Mouse (Mus musculus): ENCODE measurements around the gene Mmp23. TPM values are rescaled to one million over a fixed set of nuclear protein-coding genes. Genes with fewer than 3 reads are reported as not detected.
"Not testable (repeated sequence)": the region's sequence is repeated elsewhere in the genome, so short reads cannot be mapped to it uniquely, and the experiment has no call there.

Mmp23 gene
- polyA plus RNA-seq, 1 experiment from 2014 or later: 2.7 TPM

DNA sequence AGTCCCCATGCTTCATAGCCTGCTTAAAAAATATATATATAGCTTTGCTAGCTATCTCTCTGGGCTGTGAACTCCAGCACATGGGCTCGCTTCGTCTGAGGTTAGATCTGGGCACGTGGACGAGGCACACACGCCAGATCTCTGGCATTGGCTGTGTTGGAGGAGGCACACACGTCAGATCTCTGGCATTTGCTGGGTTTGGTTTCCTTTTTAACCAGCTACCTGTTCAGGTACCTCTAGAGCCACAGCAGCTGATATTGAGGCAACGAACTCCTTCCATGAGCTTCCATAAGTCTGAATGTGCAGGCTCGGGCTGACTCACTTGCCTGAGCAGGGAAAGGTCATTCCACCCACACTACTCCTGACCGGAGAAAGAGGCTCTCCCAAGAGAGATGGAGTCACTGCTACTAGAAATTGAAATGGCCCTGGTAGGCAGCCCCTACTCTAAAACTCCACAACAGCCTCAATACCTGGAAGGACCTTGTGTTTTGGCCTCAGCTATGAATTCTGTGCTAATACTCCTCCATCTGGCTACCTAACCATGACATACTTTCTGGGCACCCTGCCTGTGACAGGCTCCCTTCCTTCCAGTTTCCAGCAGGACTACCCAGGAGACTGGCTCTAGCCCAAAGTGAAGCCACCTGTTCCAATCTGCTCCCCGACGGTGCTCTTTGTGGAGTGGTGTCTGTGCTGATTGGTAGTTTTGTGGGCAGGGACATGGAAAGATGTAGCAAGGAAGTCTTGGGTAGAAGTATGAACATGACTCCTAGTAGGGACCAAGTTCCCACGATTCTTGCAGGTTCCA, 37.6 kb upstream of the Mmp23 start:
- ATAC-seq (replicated peaks; ENCODE audit: low FRiP score) (no peak), DNase-seq (ENCODE audit: low spot score) (no peak)
- Histone ChIP-seq H3K4me1 (replicated peaks; ENCODE audit: control insufficient read depth, insufficient read depth, low read length) (0 out of 2 replicates have a peak, but pooled peaks cover 2% of the 10 kb centered on the region), H3K36me3 (ENCODE audit: control insufficient read depth, insufficient read depth, low read length) (no peaks in the 10 kb centered on the region), H3K9me3 (ENCODE audit: control insufficient read depth, low read length) (no peaks in the 10 kb centered on the region), H3K9ac (ENCODE audit: low read length) (no peak overlapping the region), H3K27me3 (ENCODE audit: control insufficient read depth, insufficient read depth, low read length) (peaks cover 6% of the 10 kb centered on the region; the same call in 1 of the 2 replicates), H3K4me3 (ENCODE audit: low read depth, low read length) (no peak overlapping the region), H3K27ac (ENCODE audit: low read depth, low read length) (no peak overlapping the region), H3K4me2 (ENCODE audit: low read depth, low read length, severe bottlenecking) (no peak overlapping the region)
- 86% methylated on average over 12 of the region's 12 CpGs for WGBS

DNA sequence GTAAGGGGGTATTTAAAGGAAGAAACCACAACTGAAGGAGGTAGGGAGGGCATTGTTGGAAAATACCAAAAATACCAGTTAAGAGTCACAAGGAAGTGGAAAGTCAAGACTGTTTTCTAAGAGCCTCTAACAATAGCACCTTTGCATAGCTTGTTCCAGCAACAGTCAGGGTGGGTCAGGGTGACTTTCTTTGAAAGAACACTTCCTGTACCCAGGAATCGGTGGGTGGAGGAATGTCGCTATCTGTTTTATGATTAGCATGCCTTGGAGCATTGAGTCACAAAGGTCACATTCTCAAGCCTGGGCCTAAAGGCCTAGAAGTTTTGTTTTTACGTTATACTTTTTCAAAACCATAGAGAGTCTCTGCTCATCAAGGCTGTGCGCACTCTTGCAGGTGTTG, 34.6 kb upstream of the Mmp23 start:
- H3K4me2 ChIP-seq (ENCODE audit: low read depth, low read length, severe bottlenecking); H3K9me3 ChIP-seq (ENCODE audit: control insufficient read depth, low read length); H3K4me1 ChIP-seq (replicated peaks; ENCODE audit: control insufficient read depth, insufficient read depth, low read length); H3K4me3 ChIP-seq (ENCODE audit: low read depth, low read length); H3K27ac ChIP-seq (ENCODE audit: low read depth, low read length); H3K27me3 ChIP-seq (ENCODE audit: control insufficient read depth, insufficient read depth, low read length); ATAC-seq (replicated peaks; ENCODE audit: low FRiP score); H3K9ac ChIP-seq (ENCODE audit: low read length); H3K36me3 ChIP-seq (ENCODE audit: control insufficient read depth, insufficient read depth, low read length); DNase-seq (ENCODE audit: low spot score): not testable (repeated sequence)
- 83% methylated on average over 4 of the region's 4 CpGs for WGBS

DNA sequence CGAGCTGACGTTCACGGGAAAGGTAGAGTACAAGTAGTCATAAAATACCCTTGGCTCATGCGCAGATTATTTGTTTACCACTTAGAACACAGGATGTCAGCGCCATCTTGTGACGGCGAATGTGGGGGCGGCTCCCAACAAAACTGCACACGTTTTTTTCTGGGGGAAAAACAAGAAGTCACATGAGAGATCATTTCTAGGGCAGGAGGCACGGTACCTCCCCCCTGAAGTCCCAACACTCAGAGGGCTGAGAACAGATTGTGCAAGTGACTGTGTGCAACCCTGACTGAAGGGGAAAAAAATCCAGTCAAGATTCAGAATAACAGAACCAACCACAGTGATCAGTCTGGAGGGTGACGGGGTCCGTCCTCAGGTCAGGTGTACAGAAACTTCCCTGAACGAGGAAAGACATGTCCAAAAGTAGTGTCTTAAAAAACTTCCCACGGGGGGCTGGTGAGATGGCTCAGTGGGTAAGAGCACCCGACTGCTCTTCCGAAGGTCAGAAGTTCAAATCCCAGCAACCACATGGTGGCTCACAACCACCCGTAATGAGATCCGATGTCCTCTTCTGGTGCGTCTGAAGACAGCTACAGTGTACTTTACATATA, 30.6 kb upstream of the Mmp23 start:
- ATAC-seq (replicated peaks; ENCODE audit: low FRiP score); H3K9me3 ChIP-seq (ENCODE audit: control insufficient read depth, low read length); H3K27me3 ChIP-seq (ENCODE audit: control insufficient read depth, insufficient read depth, low read length); H3K36me3 ChIP-seq (ENCODE audit: control insufficient read depth, insufficient read depth, low read length); H3K9ac ChIP-seq (ENCODE audit: low read length); H3K4me2 ChIP-seq (ENCODE audit: low read depth, low read length, severe bottlenecking); H3K4me1 ChIP-seq (replicated peaks; ENCODE audit: control insufficient read depth, insufficient read depth, low read length); H3K27ac ChIP-seq (ENCODE audit: low read depth, low read length); DNase-seq (ENCODE audit: low spot score); H3K4me3 ChIP-seq (ENCODE audit: low read depth, low read length): not testable (repeated sequence)
- 92% methylated on average over 16 of the region's 19 CpGs for WGBS

DNA sequence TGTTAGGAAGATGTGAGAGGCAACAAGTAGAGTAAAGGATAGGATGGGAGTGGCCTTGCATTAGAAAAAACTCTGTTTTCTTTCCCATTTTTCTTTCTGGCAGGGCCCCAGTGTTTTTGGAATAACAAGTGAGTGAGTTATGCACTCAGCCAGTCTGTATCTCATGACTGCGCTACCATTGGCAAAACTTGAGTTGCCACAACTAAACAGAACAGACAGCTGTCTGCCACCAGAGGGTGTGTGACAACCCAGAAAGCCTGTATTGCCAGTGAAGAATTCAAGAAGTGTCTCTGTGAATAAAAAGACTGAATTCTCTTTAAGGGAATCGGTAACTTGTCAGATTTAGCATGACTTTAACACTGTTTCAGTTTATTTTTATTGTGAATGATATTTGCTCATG, 22.8 kb upstream of the Mmp23 start:
- 85% methylated on average over 2 of the region's 2 CpGs for WGBS
- Histone ChIP-seq H3K9me3 (ENCODE audit: control insufficient read depth, low read length) (no peaks in the 10 kb centered on the region), H3K9ac (ENCODE audit: low read length) (no peak overlapping the region), H3K4me2 (ENCODE audit: low read depth, low read length, severe bottlenecking) (no peak overlapping the region), H3K27ac (ENCODE audit: low read depth, low read length) (no peak overlapping the region), H3K27me3 (ENCODE audit: control insufficient read depth, insufficient read depth, low read length) (no peaks in the 10 kb centered on the region), H3K4me3 (ENCODE audit: low read depth, low read length) (no peak overlapping the region), H3K4me1 (replicated peaks; ENCODE audit: control insufficient read depth, insufficient read depth, low read length) (no peaks in the 10 kb centered on the region), H3K36me3 (ENCODE audit: control insufficient read depth, insufficient read depth, low read length) (no peaks in the 10 kb centered on the region)
- ATAC-seq (replicated peaks; ENCODE audit: low FRiP score) (no peak), DNase-seq (ENCODE audit: low spot score) (no peak)

DNA sequence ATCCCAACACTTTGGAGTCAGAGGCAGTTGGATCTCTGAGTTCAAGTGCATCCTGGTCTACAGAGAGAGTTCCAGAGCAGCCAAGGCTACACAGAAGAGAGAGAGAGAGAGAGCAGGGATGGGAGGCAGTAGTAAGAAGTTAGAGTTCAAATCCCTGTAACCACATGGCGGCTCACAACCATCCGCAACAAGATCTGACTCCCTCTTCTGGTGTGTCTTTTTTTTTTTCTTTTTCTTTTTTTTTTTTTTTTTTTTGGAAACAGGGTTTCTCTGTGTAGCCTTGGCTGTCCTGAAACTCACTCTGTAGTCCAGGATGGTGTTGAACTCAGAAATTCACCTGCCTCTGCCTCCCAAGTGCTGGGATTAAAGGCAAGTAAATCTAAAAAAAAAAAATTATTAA, 18.9 kb upstream of the Mmp23 start:
- 66% methylated on average over 2 of the region's 2 CpGs for WGBS
- DNase-seq (ENCODE audit: low spot score): no peak
- H3K36me3 ChIP-seq (ENCODE audit: control insufficient read depth, insufficient read depth, low read length): no peaks in the 10 kb centered on the region
- no peaks in the 10 kb centered on the region; the same call in 1 of the 2 replicates for H3K4me1 ChIP-seq (replicated peaks; ENCODE audit: control insufficient read depth, insufficient read depth, low read length)
- no peaks in the 10 kb centered on the region for H3K9me3 ChIP-seq (ENCODE audit: control insufficient read depth, low read length)
- ATAC-seq (replicated peaks; ENCODE audit: low FRiP score): no peak
- H3K4me2 ChIP-seq (ENCODE audit: low read depth, low read length, severe bottlenecking): no peak overlapping the region
- no peak overlapping the region for H3K9ac ChIP-seq (ENCODE audit: low read length)
- no peaks in the 10 kb centered on the region for H3K27me3 ChIP-seq (ENCODE audit: control insufficient read depth, insufficient read depth, low read length)
- H3K27ac ChIP-seq (ENCODE audit: low read depth, low read length): no peak overlapping the region
- H3K4me3 ChIP-seq (ENCODE audit: low read depth, low read length): no peak overlapping the region

DNA sequence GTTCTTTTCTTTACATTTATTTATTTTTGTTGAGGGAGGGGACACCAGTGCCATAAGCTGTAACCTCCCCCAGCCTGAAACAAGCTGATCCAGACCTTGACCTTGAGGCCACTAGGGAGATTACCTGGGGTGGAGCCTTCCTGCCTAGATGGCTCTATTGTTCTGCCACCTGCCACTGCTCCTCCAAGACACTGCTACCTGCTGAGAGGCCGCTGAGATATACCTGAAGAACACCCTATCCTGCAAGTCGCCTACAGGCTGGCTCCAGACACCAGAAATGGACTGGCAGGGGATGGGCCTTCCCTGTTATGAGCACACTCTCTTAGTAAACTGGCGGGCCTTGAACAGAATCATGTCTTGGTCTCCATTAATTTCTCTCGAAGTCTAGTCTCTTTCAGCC, 17.1 kb upstream of the Mmp23 start:
- H3K27ac ChIP-seq (ENCODE audit: low read depth, low read length); H3K9ac ChIP-seq (ENCODE audit: low read length); H3K36me3 ChIP-seq (ENCODE audit: control insufficient read depth, insufficient read depth, low read length); H3K27me3 ChIP-seq (ENCODE audit: control insufficient read depth, insufficient read depth, low read length); DNase-seq (ENCODE audit: low spot score); H3K4me1 ChIP-seq (replicated peaks; ENCODE audit: control insufficient read depth, insufficient read depth, low read length); ATAC-seq (replicated peaks; ENCODE audit: low FRiP score); H3K4me2 ChIP-seq (ENCODE audit: low read depth, low read length, severe bottlenecking); H3K9me3 ChIP-seq (ENCODE audit: control insufficient read depth, low read length); H3K4me3 ChIP-seq (ENCODE audit: low read depth, low read length): not testable (repeated sequence)
- WGBS: 59% methylated on average over 4 of the region's 4 CpGs

DNA sequence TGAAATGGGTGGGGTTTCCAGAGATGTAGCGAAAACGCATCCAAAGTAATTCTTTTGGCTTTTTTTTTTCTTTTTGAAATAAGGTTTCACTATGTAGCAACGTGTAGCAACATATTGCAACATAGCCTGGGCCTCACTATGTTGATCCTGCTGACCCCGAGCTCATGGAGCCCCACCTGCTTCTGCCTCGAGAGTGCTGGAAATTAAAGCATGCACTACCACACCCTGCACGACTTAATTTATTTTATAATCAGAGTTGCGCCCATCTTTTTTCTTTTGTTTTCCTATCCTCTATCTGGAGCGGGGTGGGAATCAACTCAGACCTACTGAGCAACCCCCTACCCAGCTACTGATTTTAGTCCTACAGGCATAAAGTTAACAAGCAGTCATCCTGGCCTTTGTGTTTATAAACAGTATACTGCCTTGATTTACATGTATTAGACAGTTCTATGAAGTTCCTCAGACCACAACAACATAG, 16.5 kb upstream of the Mmp23 start:
- no peaks in the 10 kb centered on the region for H3K36me3 ChIP-seq (ENCODE audit: control insufficient read depth, insufficient read depth, low read length)
- H3K4me2 ChIP-seq (ENCODE audit: low read depth, low read length, severe bottlenecking): peak overlapping the region; percentile 91
- no peak overlapping the region for H3K27ac ChIP-seq (ENCODE audit: low read depth, low read length)
- 0 out of 2 replicates have a peak overlapping the region, but pooled peaks have one; percentile 35 for H3K9ac ChIP-seq (ENCODE audit: low read length)
- peak overlapping the region; percentile 79 for H3K4me3 ChIP-seq (ENCODE audit: low read depth, low read length)
- H3K27me3 ChIP-seq (ENCODE audit: control insufficient read depth, insufficient read depth, low read length): no peaks in the 10 kb centered on the region
- H3K4me1 ChIP-seq (replicated peaks; ENCODE audit: control insufficient read depth, insufficient read depth, low read length): no peaks in the 10 kb centered on the region; the same call in 1 of the 2 replicates
- WGBS: under 1% methylated on average over 8 of the region's 8 CpGs
- H3K9me3 ChIP-seq (ENCODE audit: control insufficient read depth, low read length): no peaks in the 10 kb centered on the region
- ATAC-seq (replicated peaks; ENCODE audit: low FRiP score): peak; percentile 55
- no peak for DNase-seq (ENCODE audit: low spot score)

DNA sequence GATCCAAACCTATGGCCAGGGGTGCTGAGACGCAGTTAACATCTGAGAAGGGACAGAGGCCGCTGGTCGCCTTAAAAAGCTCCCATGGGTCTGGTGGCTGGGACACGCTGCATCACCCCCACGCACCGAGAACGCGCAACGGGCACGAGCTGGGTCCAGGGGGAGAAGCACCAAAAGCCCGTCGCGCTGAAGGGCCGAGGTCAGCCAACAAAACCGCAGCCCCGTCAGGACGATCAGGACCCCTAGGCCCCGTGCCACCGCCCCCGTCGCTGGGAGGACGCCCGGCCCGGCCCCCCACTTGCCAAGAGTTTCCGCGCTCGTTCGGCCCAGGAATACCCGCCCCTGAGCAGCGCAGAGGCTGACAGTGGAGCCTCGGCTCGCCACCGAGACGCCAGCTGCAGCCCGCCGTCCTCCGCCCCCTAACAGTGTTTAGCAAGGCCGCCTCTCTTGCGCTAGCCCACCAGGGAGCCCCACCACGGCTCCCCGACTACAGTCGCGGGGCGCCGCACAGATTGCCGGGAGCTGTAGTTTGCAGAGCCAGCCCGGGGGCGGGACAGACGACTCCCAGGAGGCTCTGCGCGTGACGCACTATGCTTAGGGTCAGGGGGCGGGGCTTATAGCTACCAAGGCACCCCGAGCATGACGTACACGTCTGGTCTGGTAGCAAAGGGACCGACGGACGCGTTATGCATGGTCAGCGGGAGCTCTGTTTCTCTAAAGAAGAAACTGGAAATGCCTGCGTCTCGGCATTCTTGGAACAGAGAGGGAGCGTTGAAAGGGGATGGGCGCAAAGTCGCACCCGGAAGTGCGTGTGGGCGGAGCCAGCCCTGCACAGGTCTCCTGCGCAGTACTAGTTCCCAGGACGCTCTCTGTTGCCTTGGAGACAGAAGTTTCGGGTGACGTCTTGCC, 15.8 kb upstream of the Mmp23 start, which contains the start of gene Mib2:
TSS of gene Mib2 (minus strand) at position 510 of the 909 bp plus-strand sequence.
- Histone ChIP-seq H3K9me3 (ENCODE audit: control insufficient read depth, low read length) (no peaks in the 10 kb centered on the region), H3K9ac (ENCODE audit: low read length) (peak within 1 kb of the TSS; percentile 80), H3K4me2 (ENCODE audit: low read depth, low read length, severe bottlenecking) (peak within 1 kb of the TSS; percentile 91), H3K27me3 (ENCODE audit: control insufficient read depth, insufficient read depth, low read length) (no peaks in the 10 kb centered on the region), H3K4me3 (ENCODE audit: low read depth, low read length) (peak within 1 kb of the TSS; percentile 79), H3K27ac (ENCODE audit: low read depth, low read length) (0 out of 2 replicates have a peak within 1 kb of the TSS, but pooled peaks have one; percentile 37), H3K36me3 (ENCODE audit: control insufficient read depth, insufficient read depth, low read length) (no peaks in the 10 kb centered on the region), H3K4me1 (replicated peaks; ENCODE audit: control insufficient read depth, insufficient read depth, low read length) (no peaks in the 10 kb centered on the region; the same call in 1 of the 2 replicates)
- under 1% methylated on average over 73 of the region's 73 CpGs for WGBS
- DNase-seq (ENCODE audit: low spot score): peak; percentile 98
- ATAC-seq (replicated peaks; ENCODE audit: low FRiP score): peak; percentile 98
